Mouse (Mus musculus) forebrain, embryonic 15.5 days (tissue): ENCODE measurements at regions not wholly inside any gene's neighbourhood (a gene's known extent, or its start where the extent isn't known, plus 50 kb on each side); places are given as distances from the start of the nearest gene placed in this dataset.

Source experiments
- ATAC-seq: fragments of 200-750 bp; cut with Nextera tagmentation; replicated peaks from 2 replicates; pipeline ENCODE4 v1.8.0; 2017; ENCODE audit warnings: mild to moderate bottlenecking, moderate TSS enrichment, moderate library complexity
- H3K27ac ChIP-seq: fragments of 300-500 bp; sonication (generic); replicated peaks from 2 replicates; pipeline ENCODE4 v1.5.1; 2015; ENCODE audit warnings: mild to moderate bottlenecking, inconsistent platforms
- H3K27me3 ChIP-seq: fragments of 300-500 bp; sonication (generic); 2 replicates; pipeline ENCODE4 v1.6.1; 2015; ENCODE audit warnings: inconsistent platforms
- H3K36me3 ChIP-seq: fragments of 300-500 bp; sonication (generic); 2 replicates; pipeline ENCODE4 v1.6.1; 2015; ENCODE audit warnings: mild to moderate bottlenecking, inconsistent platforms
- H3K4me1 ChIP-seq: fragments of 300-500 bp; sonication (generic); 2 replicates; pipeline ENCODE4 v1.6.1; 2015; ENCODE audit warnings: inconsistent platforms
- H3K4me2 ChIP-seq: fragments of 300-500 bp; sonication (generic); replicated peaks from 2 replicates; pipeline ENCODE4 v1.6.1; 2015; ENCODE audit warnings: mild to moderate bottlenecking, inconsistent platforms
- H3K4me3 ChIP-seq: fragments of 300-500 bp; sonication (generic); 2 replicates; pipeline ENCODE4 v1.5.1; 2015; ENCODE audit warnings: mild to moderate bottlenecking, inconsistent platforms
- H3K9ac ChIP-seq: fragments of 300-500 bp; sonication (generic); replicated peaks from 2 replicates; pipeline ENCODE4 v1.6.1; 2015; ENCODE audit warnings: mild to moderate bottlenecking, inconsistent platforms
- H3K9me3 ChIP-seq: fragments of 300-500 bp; sonication (generic); 2 replicates; pipeline ENCODE4 v1.6.1; 2016; ENCODE audit warnings: inconsistent platforms
- WGBS: fragments of 180-500 bp; shearing (Covaris S2); methylation state at CpG from one replicate; pipeline ENCODE4 v1.1.7; 2015; ENCODE audit warnings: mixed read lengths; 5-methylcytosine and 5-hydroxymethylcytosine counted together

DNA sequence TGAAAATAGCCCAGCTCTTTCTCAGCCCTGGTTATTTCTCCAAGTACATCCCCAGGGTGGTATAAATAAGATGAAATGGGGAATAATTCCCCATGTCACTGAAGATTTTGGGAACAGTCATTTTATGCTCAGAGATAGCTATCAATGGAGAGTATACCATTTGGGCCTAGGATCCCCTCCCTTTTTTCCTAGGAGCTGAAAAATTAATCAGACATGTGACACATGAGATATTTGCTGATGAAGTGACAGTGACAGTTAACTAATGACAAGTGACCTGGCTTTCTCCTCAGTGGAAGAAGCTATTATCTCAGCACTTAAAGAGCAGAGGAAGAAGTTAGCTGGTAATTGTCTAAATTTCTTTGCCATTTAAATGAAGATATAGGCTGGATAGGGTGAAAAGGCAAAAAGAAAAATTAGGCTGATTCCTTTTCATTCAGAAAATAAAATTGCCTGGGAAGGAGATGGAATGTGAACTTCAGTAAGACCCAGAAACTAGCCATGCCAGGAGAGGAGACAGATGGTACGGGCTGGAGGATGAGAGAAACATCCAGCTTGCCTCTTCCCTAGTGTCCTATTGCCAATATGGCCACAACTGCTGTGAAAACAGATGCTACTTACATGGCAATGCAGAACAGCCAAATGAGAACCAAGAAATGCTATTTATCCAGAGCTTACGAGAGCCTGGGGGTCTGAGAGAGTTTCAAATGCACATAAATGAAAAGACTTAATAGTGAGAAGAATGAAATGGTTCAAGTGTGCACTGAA, 376.1 kb upstream of the Gm11114 start:
- H3K4me3 ChIP-seq, result no peak overlapping the region
- H3K4me1 ChIP-seq, result no peaks in the 10 kb centered on the region
- H3K36me3 ChIP-seq, result no peaks in the 10 kb centered on the region
- WGBS, result 63% methylated on average over 2 of the region's 2 CpGs
- no peak overlapping the region for H3K27ac ChIP-seq
- H3K27me3 ChIP-seq, result no peaks in the 10 kb centered on the region
- no peaks in the 10 kb centered on the region for H3K9me3 ChIP-seq
- H3K9ac ChIP-seq, result no peak overlapping the region
- H3K4me2 ChIP-seq, result no peak overlapping the region
- ATAC-seq, result no peak

DNA sequence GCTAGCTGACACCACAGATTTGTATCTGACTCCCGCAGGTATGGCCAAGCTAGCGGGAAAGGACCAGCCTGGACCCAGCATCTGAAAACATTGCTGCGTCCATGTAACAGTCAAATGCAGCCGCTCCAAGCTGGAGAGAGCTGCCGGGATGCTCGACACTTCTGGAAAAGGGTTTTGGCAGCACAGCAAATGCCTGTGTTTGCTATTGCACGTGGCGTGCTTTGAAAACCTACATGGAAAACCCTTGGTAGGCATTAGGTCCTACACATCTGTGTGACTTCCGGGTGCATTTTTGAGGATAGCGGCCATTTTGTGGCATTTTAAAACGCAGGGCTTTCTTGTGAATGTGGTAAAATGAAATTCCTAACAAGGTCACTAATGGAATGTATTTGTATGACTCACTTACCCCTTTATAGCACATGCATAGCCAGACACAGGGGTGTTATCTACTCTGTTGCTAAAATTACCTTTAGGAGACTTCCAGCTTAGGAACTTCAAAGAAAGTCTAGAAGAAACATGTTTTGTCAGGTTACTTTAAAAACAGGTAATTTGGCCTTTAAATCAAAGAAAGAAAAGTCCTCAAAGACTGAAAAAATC, 345.9 kb upstream of the Gm11114 start:
- no peak for ATAC-seq
- 92% methylated on average over 11 of the region's 11 CpGs for WGBS
- H3K27ac ChIP-seq, result no peak overlapping the region
- H3K9ac ChIP-seq, result no peak overlapping the region
- H3K27me3 ChIP-seq, result no peaks in the 10 kb centered on the region
- H3K9me3 ChIP-seq, result no peaks in the 10 kb centered on the region
- no peak overlapping the region for H3K4me3 ChIP-seq
- no peaks in the 10 kb centered on the region for H3K36me3 ChIP-seq
- no peak overlapping the region for H3K4me2 ChIP-seq
- H3K4me1 ChIP-seq, result no peaks in the 10 kb centered on the region

DNA sequence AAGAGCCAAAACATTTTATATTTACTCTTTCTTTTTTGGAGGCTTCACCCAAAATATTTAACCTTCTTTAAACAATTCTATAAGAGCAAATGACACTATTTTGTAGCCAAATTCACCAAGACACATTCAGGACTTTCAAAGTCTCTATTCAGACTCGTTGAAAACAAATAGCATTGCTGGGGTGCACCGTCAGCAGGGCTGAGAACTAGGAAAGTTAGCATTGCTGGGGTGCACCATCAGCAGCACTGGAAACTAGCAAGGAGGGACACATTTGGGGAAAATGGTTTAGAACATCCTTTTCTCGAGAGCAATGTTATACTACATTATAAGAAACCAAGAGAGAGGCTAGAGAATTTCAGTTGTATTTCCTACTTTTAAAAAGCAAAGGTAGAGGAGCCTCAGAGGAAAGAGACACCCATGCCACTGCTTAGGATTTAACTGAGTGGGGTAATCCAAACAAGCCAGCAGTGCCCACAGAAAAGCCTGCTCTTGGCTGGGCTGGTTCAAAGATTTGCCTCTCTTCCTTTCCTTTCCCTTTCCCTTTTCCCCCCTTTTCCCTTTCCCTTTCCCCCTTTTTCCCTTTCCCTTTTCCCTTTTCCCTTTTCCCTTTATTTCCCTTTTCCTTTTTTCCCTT, 342.5 kb upstream of the Gm11114 start:
- no peak overlapping the region for H3K27ac ChIP-seq
- no peak for ATAC-seq
- no peak overlapping the region for H3K4me2 ChIP-seq

DNA sequence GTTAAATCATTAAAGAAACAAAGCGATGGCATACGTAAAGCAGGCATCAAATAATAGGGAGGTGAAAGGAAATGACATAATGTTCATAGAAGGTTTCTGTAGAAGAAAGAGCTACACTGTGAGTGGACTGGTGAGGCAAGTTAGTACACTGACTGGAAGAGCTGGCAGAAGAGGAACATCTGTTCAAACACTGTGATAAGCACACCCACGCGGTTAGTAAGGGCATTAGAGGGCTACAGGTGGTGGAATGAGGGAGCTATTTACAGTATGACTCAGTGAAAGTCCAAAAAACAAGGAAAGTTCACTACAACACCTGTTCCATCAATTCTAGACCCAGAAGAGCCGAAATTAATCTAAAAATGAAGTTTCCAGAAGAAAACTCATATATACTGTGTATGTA, 335.1 kb upstream of the Gm11114 start:
- H3K4me2 ChIP-seq, result no peak overlapping the region
- 87% methylated on average over 5 of the region's 5 CpGs for WGBS

More for the DNA sequence above, 342.5 kb upstream of the Gm11114 start:
- H3K4me3 ChIP-seq, result no peak overlapping the region
- 80% methylated on average over 3 of the region's 3 CpGs for WGBS
- no peaks in the 10 kb centered on the region for H3K36me3 ChIP-seq
- no peak overlapping the region for H3K9ac ChIP-seq
- H3K9me3 ChIP-seq, result no peaks in the 10 kb centered on the region
- no peaks in the 10 kb centered on the region for H3K27me3 ChIP-seq
- H3K4me1 ChIP-seq, result no peaks in the 10 kb centered on the region

DNA sequence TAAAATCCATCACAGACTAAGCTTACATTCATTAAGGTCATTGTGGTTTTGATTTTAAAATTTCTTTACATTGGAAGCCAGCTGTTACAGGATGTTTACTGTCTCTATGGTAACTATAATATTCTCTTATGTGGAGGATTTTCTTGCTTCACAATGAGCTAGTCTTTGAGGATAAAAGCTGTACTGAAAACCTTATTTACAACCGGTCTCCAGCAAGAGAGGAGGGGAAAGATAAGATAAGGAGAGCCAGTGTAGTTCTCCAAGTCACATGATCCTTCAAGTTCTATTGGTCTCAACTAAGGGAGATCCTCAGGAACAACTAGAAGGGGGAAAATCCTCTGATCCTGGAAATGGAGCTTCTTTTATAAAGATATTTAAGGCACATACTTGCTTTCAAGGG, 309.2 kb upstream of the Gm11114 start:
- WGBS, result 38% methylated on average over 1 of the region's 1 CpGs
- no peak for ATAC-seq
- H3K4me1 ChIP-seq, result no peaks in the 10 kb centered on the region
- H3K27ac ChIP-seq, result no peak overlapping the region
- H3K9me3 ChIP-seq, result no peaks in the 10 kb centered on the region
- no peak overlapping the region for H3K4me3 ChIP-seq
- H3K4me2 ChIP-seq, result no peak overlapping the region
- H3K27me3 ChIP-seq, result no peaks in the 10 kb centered on the region
- no peak overlapping the region for H3K9ac ChIP-seq
- H3K36me3 ChIP-seq, result no peaks in the 10 kb centered on the region

More for the DNA sequence above, 335.1 kb upstream of the Gm11114 start:
- ATAC-seq, result no peak
- H3K9me3 ChIP-seq, result no peaks in the 10 kb centered on the region
- H3K36me3 ChIP-seq, result no peaks in the 10 kb centered on the region
- H3K27ac ChIP-seq, result no peak overlapping the region
- H3K4me3 ChIP-seq, result no peak overlapping the region
- H3K4me1 ChIP-seq, result no peaks in the 10 kb centered on the region
- no peaks in the 10 kb centered on the region for H3K27me3 ChIP-seq
- no peak overlapping the region for H3K9ac ChIP-seq

DNA sequence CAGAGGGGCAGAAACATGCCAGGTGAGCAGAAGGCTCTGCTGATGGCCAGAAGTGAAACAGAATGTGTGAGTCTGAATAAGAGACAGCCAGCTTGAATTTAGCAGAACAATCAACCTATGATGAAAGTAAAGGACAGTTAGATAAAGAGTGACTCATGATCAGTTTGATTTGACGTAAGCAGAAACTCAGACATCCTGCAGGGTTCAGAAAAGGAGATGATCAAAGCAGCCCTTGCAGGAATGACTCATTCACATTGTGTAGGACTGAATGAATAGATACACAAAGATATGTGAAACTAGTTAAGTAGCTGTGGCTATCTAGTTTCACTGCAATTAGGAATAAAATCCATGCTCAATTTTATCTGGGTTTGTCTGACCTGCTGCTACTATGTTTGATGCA, 301.2 kb upstream of the Gm11114 start:
- no peaks in the 10 kb centered on the region for H3K27me3 ChIP-seq
- no peak overlapping the region for H3K9ac ChIP-seq
- H3K27ac ChIP-seq, result no peak overlapping the region
- H3K4me1 ChIP-seq, result no peaks in the 10 kb centered on the region
- H3K4me3 ChIP-seq, result no peak overlapping the region
- H3K4me2 ChIP-seq, result no peak overlapping the region
- H3K36me3 ChIP-seq, result no peaks in the 10 kb centered on the region
- no peak for ATAC-seq
- H3K9me3 ChIP-seq, result no peaks in the 10 kb centered on the region
- 51% methylated on average over 1 of the region's 1 CpGs for WGBS

DNA sequence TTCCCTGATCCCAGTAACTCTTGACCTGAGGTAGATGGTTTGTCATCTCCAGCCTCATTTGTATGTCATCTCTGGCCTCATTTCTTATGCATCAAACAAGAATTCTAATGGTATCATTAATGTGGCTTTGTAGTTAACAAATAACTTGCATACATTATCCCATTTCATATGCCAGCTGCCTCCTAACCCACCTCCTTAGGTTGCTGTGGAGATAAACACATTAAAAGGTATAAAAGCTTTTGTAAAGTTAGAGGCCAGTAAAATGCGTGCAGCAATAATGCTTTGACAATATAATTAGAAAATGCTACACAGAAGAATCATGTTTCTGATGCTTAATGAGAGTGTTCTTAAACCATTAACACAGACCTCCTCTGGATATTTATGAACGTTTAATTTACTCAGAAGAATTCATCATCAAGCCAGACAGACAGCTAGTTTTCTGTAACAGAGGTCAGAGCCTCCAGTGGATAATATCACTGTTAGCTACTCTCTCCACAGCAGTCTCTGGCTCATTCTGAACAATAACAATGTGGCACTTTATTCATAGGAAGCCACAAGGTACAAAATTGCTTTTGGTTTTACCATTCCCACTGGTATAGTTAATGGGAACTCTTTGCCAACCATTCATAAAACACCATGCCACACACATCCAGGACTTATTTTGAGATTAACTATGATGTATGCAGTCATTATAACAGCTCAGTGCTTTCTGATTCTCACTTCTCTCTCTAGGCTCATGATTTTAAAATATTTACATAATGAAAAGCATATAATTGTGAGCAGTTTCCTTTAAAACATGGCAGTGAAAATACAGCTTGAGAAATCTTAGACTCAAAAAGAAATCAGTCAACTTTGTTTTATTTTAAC, 264.2 kb upstream of the Gm11114 start:
- WGBS, result 17% methylated on average over 2 of the region's 2 CpGs
- ATAC-seq, result peak; percentile 78

DNA sequence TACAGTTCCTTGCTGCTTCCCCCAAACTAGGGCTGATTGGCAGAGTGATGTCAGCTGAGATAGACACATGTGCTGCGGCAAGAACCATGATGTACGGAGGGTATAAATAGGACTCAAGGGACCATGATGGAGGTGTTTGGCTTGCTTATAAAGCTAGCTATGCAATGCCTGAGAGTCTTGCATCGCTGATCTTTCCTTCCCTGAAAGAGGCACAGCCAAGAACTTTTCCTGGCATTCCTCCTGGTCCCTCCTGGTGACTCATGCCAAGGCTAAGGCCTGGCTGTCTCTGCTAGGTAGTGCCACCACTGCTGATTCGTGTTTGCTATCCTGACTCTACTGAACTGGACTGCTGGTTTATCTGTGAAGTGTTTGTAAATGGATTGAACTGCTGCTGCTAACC, 260.0 kb upstream of the Gm11114 start:
- no peak overlapping the region for H3K4me2 ChIP-seq
- 90% methylated on average over 4 of the region's 4 CpGs for WGBS
- H3K27ac ChIP-seq, result no peak overlapping the region
- H3K9ac ChIP-seq, result no peak overlapping the region
- no peak for ATAC-seq
- H3K4me1 ChIP-seq, result peaks cover 7% of the 10 kb centered on the region
- no peak overlapping the region for H3K4me3 ChIP-seq
- no peaks in the 10 kb centered on the region for H3K27me3 ChIP-seq
- no peaks in the 10 kb centered on the region for H3K36me3 ChIP-seq
- no peaks in the 10 kb centered on the region for H3K9me3 ChIP-seq

More for the DNA sequence above, 264.2 kb upstream of the Gm11114 start:
- Histone ChIP-seq H3K27ac (no peak overlapping the region; the same call in 1 of the 2 replicates), H3K36me3 (no peaks in the 10 kb centered on the region), H3K27me3 (no peaks in the 10 kb centered on the region), H3K4me3 (no peak overlapping the region), H3K4me2 (no peak overlapping the region), H3K4me1 (peaks cover 7% of the 10 kb centered on the region), H3K9ac (no peak overlapping the region), H3K9me3 (no peaks in the 10 kb centered on the region)

DNA sequence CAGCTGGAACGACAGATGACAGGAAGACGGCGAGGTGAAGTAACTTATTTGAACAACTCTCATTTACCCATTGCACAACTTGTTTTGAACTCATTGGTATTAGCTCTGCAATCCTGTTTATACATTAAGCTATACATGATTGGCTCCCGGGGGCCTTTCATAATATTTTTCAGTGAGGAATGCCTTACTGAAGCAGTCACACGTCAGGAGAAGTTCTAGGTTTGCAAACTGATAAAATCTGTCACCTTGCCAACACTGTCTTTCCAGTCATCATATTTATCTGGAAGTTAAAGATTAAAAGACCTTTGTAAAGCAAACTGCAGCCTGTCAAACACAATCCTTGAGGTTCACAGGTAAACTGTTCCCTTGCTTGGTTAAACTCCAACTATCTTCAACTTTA, 232.6 kb upstream of the Gm11114 start:
- H3K36me3 ChIP-seq, result no peaks in the 10 kb centered on the region
- 88% methylated on average over 5 of the region's 5 CpGs for WGBS
- H3K4me2 ChIP-seq, result no peak overlapping the region
- H3K4me3 ChIP-seq, result no peak overlapping the region
- no peaks in the 10 kb centered on the region for H3K4me1 ChIP-seq
- H3K9me3 ChIP-seq, result no peaks in the 10 kb centered on the region
- no peak for ATAC-seq
- no peaks in the 10 kb centered on the region for H3K27me3 ChIP-seq
- H3K27ac ChIP-seq, result no peak overlapping the region
- H3K9ac ChIP-seq, result no peak overlapping the region

DNA sequence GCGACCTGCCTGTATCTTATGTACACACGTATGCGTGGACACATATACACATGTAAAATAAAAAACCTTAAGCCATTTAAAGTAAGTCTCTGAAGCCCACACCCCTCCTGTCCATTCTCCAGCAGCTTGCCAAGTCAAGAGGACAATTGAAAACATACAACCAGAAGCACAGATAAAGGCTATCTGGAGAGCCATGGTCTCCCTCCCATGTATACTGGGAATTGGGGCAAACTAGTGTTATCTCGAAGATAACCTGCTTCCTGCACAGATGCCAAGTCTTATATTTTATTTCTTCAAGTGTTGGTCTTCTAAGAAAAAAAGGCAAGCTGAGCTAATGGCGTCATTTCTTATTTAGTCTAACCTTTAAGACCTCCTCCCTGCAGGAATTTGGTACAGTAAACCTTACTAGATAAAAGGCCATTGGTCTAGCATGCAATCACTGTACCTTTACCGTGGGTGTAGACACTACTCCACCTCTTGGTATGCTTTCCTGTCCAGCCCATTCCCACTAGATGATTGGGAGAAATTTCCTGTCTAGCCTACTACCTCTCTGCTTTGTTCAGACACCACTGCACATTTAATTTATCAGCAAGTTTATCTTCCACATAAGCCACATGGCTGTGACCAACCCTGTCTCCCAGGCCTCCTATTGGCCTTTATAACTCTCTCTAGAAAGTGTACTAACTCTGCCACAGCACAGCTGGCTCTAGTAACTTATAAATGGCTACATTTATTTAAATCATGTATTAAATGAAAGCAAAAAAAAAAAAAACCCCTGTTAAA, 223.8 kb upstream of the Gm11114 start:
- no peak for ATAC-seq
- H3K4me3 ChIP-seq, result no peak overlapping the region
- no peaks in the 10 kb centered on the region for H3K9me3 ChIP-seq
- H3K27me3 ChIP-seq, result no peaks in the 10 kb centered on the region
- no peaks in the 10 kb centered on the region for H3K4me1 ChIP-seq
- H3K9ac ChIP-seq, result no peak overlapping the region
- no peak overlapping the region for H3K4me2 ChIP-seq
- H3K27ac ChIP-seq, result no peak overlapping the region
- WGBS, result 93% methylated on average over 6 of the region's 6 CpGs
- H3K36me3 ChIP-seq, result no peaks in the 10 kb centered on the region

DNA sequence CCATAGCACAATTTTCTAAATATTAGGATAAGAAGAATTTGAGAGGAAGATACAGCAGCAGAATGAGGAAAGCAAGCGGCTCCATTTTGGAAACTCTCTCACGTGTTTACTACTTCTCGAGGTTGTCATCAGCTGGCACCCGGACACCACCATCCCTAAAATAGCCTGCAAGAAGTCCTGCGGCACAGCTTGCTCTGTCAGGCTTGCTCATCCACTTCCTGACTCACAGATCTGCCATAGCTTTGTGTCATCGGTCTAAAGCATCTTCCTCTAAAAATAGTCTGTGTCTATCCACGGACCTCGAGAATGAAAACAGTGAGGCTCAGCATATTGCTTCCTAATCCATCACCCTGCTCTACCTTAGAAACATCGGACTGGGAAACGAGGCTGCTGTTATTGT, 222.3 kb upstream of the Gm11114 start:
- no peak overlapping the region for H3K4me2 ChIP-seq
- no peaks in the 10 kb centered on the region for H3K9me3 ChIP-seq
- no peaks in the 10 kb centered on the region for H3K36me3 ChIP-seq
- no peaks in the 10 kb centered on the region for H3K4me1 ChIP-seq
- WGBS, result 87% methylated on average over 10 of the region's 10 CpGs
- no peak overlapping the region for H3K4me3 ChIP-seq
- no peak for ATAC-seq
- H3K27me3 ChIP-seq, result no peaks in the 10 kb centered on the region
- no peak overlapping the region for H3K9ac ChIP-seq
- no peak overlapping the region for H3K27ac ChIP-seq
